Mouse (Mus musculus) left cerebral cortex, adult 9 months (tissue): ENCODE results near the gene Mturn.

Experiments used
- DNase-seq, 2 experiments: peaks; one replicate each; pipeline ENCODE4 v3.0.0; 2022; ENCODE audit warnings: low spot score in 2 of 2

The Mturn gene

DNA sequence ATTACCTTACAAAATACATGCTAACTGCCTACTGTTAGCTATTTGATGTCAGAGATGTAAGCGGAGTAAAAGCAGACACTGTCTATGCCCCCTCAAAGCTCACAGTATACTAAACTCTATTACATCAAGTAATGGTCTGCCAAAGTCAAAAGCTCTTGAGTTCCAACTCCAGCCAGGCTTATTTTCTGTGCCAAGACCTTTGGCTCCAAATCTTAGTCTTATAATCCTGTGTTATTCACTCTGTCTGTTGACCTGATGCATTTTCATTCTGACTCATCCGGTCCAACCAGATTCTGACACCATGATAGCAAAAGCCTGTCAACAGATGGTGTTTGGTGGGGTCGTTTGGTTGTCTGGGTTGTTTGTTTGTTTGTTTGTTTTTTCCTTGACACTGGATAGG, 50.3 kb downstream of the Mturn start:
- no peak for DNase-seq

DNA sequence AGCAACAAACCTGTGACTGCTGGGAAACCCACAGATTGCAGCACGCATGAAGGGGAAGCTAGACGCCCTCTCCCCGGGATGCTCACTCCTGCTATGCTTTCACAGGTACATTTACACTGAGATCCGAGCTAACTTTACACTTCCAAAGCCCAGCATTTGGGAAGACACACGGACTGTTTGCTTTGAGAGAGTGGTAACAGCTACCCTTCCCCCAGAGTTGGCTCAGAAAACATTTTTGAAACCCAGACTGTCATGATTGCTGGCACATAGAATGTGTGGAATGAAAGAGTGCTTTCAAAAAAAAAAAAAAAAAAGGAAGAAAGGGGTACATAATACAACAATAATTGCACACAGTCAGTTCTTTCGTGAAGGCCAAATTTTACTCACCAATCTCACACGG, 51.3 kb downstream of the Mturn start:
- DNase-seq = no peak

DNA sequence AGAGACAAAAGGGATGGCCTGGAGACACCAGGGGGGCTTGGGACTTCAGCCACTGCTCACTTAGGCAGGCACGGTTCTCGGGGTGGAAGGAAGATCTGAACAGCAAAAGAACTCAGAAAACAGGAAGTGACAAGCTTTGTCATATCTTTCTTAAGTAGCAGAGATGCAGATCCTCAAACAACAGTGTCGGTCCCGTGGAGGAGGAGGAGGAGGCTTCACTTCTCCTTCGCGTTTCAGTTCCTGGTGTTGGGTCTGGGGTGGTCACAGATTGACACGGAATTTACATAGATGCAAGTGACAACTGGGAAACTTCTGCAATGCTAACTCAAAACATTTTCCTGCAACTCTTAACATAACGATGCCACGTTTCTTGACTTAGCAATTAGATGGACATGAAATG, 54.7 kb downstream of the Mturn start:
- no peak for DNase-seq

DNA sequence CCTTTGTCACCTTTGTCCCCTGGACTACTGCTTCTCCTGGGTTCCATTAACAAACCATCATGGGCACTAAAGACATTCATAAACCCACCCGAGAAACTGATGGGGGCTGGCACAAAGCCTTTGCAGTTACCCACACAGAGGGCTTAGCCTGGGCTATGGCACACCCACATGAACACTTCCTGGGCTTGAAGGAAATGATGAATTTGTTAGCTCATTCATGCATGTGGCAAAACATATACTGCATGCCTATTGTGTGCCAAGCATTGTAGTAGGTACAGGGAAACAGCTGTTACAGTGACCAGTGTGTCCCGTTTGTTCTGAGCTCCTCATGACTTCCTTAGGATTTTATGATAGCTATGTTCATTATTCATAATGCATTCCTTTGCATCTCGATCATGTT, 55.8 kb downstream of the Mturn start:
- DNase-seq = no peak

DNA sequence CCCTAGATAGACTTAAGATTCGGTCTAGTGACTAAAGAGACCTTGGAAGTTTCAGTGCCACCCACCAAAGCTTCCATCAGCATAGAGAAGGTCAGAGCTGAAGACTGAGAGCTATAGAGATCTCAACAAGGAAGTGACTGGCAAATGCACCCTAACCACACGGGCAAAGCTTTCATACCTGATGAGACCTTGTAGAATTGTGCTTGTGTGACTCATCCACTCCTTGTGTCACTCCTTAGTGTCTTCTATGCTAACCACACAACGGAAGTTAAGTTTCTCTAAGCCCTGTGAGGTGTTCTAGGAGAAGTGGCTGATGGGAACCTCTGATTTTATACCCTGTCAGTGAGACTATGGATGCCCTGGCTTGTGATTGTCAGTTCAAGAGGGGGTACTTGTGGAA, 56.3 kb downstream of the Mturn start:
- DNase-seq = no peak

DNA sequence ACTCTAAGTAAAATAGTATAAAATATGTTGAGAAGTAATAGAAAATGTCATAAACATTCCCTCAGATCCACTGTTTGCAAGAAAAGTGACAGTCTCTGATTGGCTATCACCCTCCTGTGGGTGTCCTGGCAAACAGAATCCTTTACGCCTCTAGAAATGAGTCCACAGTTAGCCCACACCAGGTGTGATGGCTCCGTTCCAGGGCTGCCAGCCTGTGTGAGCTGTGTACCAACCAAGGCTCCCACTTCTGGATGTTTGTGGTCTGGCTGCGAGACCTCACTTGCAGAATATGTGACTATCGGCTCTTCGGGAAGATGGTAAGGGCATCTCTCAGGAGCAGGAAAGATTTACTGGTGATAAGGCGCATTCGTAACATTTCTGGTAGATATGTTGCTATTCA, 67.6 kb downstream of the Mturn start:
- DNase-seq = no peak

DNA sequence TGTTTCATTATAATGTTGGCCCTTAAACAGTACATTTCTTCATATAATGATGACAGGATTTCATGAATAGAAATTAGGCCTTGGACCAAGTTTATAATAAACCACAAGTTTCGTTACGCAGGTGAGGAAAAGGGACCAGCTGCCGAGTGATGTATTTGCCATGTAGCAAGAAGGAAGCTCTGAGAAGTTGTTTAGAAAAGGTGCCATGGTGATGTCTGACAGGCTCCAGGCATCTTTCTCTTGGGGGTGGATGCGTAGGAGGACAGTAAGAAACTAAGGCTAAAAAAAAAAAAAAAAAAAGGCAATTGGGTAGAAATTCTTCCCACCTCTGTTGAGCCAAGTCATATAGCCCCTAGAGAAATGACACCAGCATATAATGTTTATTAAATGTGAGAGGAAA, 70.2 kb downstream of the Mturn start:
- DNase-seq = peak in 1 of 2 experiments; percentile 32

DNA sequence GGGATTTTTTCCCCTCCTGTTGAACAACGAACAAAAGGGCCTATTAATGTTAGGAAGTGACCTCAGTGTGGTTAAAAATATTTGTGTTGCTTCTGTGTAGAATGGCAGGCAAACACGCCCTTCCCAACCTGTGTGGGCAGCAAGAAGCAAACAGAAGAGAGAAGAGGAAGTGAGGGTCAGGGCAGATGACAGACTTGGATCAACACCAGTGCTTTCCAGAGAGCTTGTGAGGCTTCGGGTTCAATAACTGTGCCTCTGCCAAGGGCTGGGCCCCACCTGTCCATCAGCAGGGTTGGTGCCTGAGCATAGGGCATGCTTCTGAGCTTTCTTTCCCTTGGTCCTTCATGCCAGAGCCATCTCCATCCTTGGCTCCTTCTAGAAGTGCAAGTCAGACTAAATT, 70.7 kb downstream of the Mturn start:
- no peak for DNase-seq
